Mouse (Mus musculus) forebrain, embryonic 15.5 days (tissue): ENCODE measurements around the gene Agpat1. TPM values are rescaled to one million over a fixed set of nuclear protein-coding genes. Genes with fewer than 3 reads are reported as not detected.

ENCODE experiments used
- ATAC-seq: fragments of 200-750 bp; cut with Nextera tagmentation; replicated peaks from 2 replicates; pipeline ENCODE4 v1.8.0; 2017; ENCODE audit warnings: mild to moderate bottlenecking, moderate TSS enrichment, moderate library complexity
- H3K27ac ChIP-seq: fragments of 300-500 bp; sonication (generic); replicated peaks from 2 replicates; pipeline ENCODE4 v1.5.1; 2015; ENCODE audit warnings: mild to moderate bottlenecking, inconsistent platforms
- H3K27me3 ChIP-seq: fragments of 300-500 bp; sonication (generic); 2 replicates; pipeline ENCODE4 v1.6.1; 2015; ENCODE audit warnings: inconsistent platforms
- H3K36me3 ChIP-seq: fragments of 300-500 bp; sonication (generic); 2 replicates; pipeline ENCODE4 v1.6.1; 2015; ENCODE audit warnings: mild to moderate bottlenecking, inconsistent platforms
- H3K4me1 ChIP-seq: fragments of 300-500 bp; sonication (generic); 2 replicates; pipeline ENCODE4 v1.6.1; 2015; ENCODE audit warnings: inconsistent platforms
- H3K4me2 ChIP-seq: fragments of 300-500 bp; sonication (generic); replicated peaks from 2 replicates; pipeline ENCODE4 v1.6.1; 2015; ENCODE audit warnings: mild to moderate bottlenecking, inconsistent platforms
- H3K4me3 ChIP-seq: fragments of 300-500 bp; sonication (generic); 2 replicates; pipeline ENCODE4 v1.5.1; 2015; ENCODE audit warnings: mild to moderate bottlenecking, inconsistent platforms
- H3K9ac ChIP-seq: fragments of 300-500 bp; sonication (generic); replicated peaks from 2 replicates; pipeline ENCODE4 v1.6.1; 2015; ENCODE audit warnings: mild to moderate bottlenecking, inconsistent platforms
- H3K9me3 ChIP-seq: fragments of 300-500 bp; sonication (generic); 2 replicates; pipeline ENCODE4 v1.6.1; 2016; ENCODE audit warnings: inconsistent platforms
- WGBS: fragments of 180-500 bp; shearing (Covaris S2); methylation state at CpG from one replicate; pipeline ENCODE4 v1.1.7; 2015; ENCODE audit warnings: mixed read lengths; 5-methylcytosine and 5-hydroxymethylcytosine counted together
- polyA plus RNA-seq: library from polyadenylated mRNA; unstranded; fragments of >200 nt; fragmentation: Nextera tagmentation; extraction: Ambion mirVana; gene quantifications from 2 replicates; pipeline ENCODE4 v1.2.1, GENCODE M21; 2015

Agpat1 gene
- polyA plus RNA-seq, 1 experiment from 2014 or later: 89.2 TPM

GRCm38 (mm10) chr17:34596098-34596497 lies 8.0 kb upstream of the Agpat1 start:
- H3K27ac ChIP-seq: no peak overlapping the region
- H3K4me2 ChIP-seq: no peak overlapping the region
- 69% methylated on average over 8 of the region's 8 CpGs for WGBS
- no peaks in the 10 kb centered on the region for H3K9me3 ChIP-seq
- no peaks in the 10 kb centered on the region for H3K27me3 ChIP-seq
- peaks cover 22% of the 10 kb centered on the region for H3K36me3 ChIP-seq
- no peak for ATAC-seq
- H3K4me3 ChIP-seq: no peak overlapping the region
- H3K4me1 ChIP-seq: peaks cover 38% of the 10 kb centered on the region
- no peak overlapping the region for H3K9ac ChIP-seq

DNA sequence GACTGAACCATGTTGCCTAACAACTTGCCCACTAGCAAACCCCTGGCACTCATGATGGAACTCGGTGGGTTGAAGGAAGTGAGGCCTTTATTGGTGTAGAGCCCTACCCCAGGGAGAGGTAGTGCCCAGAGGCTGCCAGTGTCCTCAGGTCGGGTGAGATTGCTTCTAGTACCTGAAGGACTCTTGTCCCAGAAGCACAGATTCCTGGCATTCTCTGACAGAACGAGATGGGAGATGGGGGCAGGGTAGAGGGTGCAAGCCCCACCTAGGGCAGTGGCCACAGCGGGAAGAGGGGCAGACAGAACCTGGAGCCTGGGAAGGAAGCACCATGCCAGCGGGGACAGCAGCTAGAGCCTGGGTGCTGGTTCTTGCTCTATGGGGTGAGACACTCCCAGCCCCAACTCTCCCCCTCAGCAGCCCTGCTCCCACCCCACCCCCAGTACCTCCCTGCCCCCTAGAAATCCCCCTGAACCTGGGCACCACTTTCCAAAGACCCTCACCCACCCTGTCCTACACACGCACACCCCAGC lies 6.4 kb upstream of the Agpat1 start, which contains the start of gene Ager:
TSS of gene Ager (plus strand) at position 297 of the 530 bp plus-strand sequence.
- Histone ChIP-seq H3K4me3 (no peak within 1 kb of the TSS), H3K27ac (no peak within 1 kb of the TSS), H3K36me3 (peaks cover 28% of the 10 kb centered on the region), H3K9ac (peak within 1 kb of the TSS; percentile 24; the same call in 1 of the 2 replicates), H3K4me2 (no peak within 1 kb of the TSS), H3K4me1 (peaks cover 42% of the 10 kb centered on the region), H3K27me3 (no peaks in the 10 kb centered on the region), H3K9me3 (no peaks in the 10 kb centered on the region)
- no peak for ATAC-seq
- 23% methylated on average over 6 of the region's 6 CpGs for WGBS

DNA sequence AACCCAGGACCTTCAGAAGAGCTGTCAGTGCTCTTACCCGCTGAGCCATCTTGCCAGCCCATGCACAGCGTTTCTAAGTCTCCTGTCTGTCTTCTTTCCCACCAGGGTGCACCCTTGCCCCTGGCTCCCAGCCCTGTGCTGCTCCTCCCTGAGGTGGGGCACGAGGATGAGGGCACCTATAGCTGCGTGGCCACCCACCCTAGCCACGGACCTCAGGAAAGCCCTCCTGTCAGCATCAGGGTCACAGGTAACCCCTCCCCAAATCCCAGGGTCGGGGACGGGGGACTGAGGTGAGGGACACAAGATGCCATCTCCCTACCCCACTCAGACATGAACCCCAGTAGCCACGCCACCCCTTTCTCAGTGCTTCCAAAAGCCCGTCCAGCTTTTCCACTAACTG lies 4.2 kb upstream of the Agpat1 start:
- no peak overlapping the region for H3K4me2 ChIP-seq
- 69% methylated on average over 9 of the region's 9 CpGs for WGBS
- no peaks in the 10 kb centered on the region for H3K27me3 ChIP-seq
- no peaks in the 10 kb centered on the region for H3K9me3 ChIP-seq
- H3K27ac ChIP-seq: no peak overlapping the region
- no peak overlapping the region for H3K9ac ChIP-seq
- ATAC-seq: no peak
- peaks cover 29% of the 10 kb centered on the region for H3K4me1 ChIP-seq
- no peak overlapping the region for H3K4me3 ChIP-seq
- peaks cover 26% of the 10 kb centered on the region for H3K36me3 ChIP-seq

- Histone ChIP-seq H3K4me1 (peaks cover 31% of the 10 kb centered on the region), H3K9ac (peak overlapping the region; percentile 83; the same call in 1 of the 2 replicates), H3K27ac (no peak overlapping the region), H3K36me3 (peaks cover 16% of the 10 kb centered on the region), H3K4me2 (peak overlapping the region; percentile 81; the same call in 1 of the 2 replicates), H3K4me3 (peak overlapping the region; percentile 93), H3K9me3 (no peaks in the 10 kb centered on the region), H3K27me3 (no peaks in the 10 kb centered on the region)
- 89% methylated on average over 12 of the region's 12 CpGs for WGBS
- ATAC-seq: no peak
Observed at GRCm38 (mm10) chr17:34601796-34602195, 2.3 kb upstream of the Agpat1 start.

DNA sequence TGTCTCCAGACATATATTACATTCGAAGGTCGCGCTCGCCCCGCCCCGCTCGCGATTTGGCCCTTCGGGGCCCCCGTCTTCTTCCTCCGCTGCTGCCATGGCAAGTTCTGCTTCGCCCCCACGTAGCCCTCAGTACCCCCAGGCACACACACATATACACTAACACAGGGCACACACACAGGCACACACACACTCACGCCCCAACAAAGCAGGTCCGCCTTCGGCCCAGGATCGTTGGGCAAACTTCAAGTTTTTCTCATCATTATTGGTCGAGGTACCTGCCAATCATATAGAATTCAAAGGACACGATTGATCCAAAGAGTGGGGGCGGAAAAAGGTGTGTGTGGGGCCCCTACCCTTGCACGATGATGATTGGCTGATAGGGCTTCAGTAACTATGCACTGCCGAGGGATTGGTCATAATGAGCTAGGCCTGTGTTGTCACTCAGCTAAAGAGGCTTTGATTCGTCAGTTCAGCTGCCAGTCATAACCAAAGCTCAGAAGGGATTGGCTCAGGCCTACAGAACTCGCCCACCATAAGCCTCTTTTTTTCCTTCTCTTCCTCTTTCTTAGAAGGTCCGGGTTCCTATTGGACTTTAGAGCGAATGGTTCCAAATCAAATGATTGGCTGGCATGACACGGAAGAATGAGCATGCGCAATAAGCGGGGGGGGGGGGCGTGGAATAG lies 544 bp upstream of the Agpat1 start, which contains the start of gene Rnf5:
TSS of gene Rnf5 (minus strand) at position 316 of the 686 bp plus-strand sequence.
- ATAC-seq: peak; percentile 96
- H3K27ac ChIP-seq: peak within 1 kb of the TSS; percentile 92
- peak within 1 kb of the TSS; percentile 87 for H3K4me2 ChIP-seq
- WGBS: under 1% methylated on average over 30 of the region's 30 CpGs
- H3K27me3 ChIP-seq: no peaks in the 10 kb centered on the region
- peak within 1 kb of the TSS; percentile 93 for H3K4me3 ChIP-seq
- peaks cover 48% of the 10 kb centered on the region for H3K4me1 ChIP-seq
- H3K9ac ChIP-seq: peak within 1 kb of the TSS; percentile 99
- H3K9me3 ChIP-seq: no peaks in the 10 kb centered on the region
- H3K36me3 ChIP-seq: peaks cover 16% of the 10 kb centered on the region

- H3K36me3 ChIP-seq: peaks cover 16% of the 10 kb centered on the region
- H3K4me1 ChIP-seq: peaks cover 51% of the 10 kb centered on the region
- H3K27me3 ChIP-seq: no peaks in the 10 kb centered on the region
- 15% methylated on average over 24 of the region's 24 CpGs for WGBS
- peak overlapping the region; percentile 93 for H3K4me3 ChIP-seq
- H3K27ac ChIP-seq: peak overlapping the region; percentile 92
- peak overlapping the region; percentile 99 for H3K9ac ChIP-seq
- no peak for ATAC-seq
- peak overlapping the region; percentile 87 for H3K4me2 ChIP-seq
- H3K9me3 ChIP-seq: no peaks in the 10 kb centered on the region
Observed at GRCm38 (mm10) chr17:34604511-34605237, 612 bp downstream of the Agpat1 start.

GRCm38 (mm10) chr17:34605609-34606008 lies 1.5 kb downstream of the Agpat1 start:
- Histone ChIP-seq H3K36me3 (peaks cover 12% of the 10 kb centered on the region; the same call in 1 of the 2 replicates), H3K27me3 (no peaks in the 10 kb centered on the region), H3K4me1 (peaks cover 51% of the 10 kb centered on the region), H3K9ac (peak overlapping the region; percentile 99), H3K4me3 (peak overlapping the region; percentile 93), H3K4me2 (peak overlapping the region; percentile 87), H3K27ac (peak overlapping the region; percentile 92), H3K9me3 (no peaks in the 10 kb centered on the region)
- ATAC-seq: peak; percentile 41
- WGBS: 0% methylated on average over 26 of the region's 30 CpGs

DNA sequence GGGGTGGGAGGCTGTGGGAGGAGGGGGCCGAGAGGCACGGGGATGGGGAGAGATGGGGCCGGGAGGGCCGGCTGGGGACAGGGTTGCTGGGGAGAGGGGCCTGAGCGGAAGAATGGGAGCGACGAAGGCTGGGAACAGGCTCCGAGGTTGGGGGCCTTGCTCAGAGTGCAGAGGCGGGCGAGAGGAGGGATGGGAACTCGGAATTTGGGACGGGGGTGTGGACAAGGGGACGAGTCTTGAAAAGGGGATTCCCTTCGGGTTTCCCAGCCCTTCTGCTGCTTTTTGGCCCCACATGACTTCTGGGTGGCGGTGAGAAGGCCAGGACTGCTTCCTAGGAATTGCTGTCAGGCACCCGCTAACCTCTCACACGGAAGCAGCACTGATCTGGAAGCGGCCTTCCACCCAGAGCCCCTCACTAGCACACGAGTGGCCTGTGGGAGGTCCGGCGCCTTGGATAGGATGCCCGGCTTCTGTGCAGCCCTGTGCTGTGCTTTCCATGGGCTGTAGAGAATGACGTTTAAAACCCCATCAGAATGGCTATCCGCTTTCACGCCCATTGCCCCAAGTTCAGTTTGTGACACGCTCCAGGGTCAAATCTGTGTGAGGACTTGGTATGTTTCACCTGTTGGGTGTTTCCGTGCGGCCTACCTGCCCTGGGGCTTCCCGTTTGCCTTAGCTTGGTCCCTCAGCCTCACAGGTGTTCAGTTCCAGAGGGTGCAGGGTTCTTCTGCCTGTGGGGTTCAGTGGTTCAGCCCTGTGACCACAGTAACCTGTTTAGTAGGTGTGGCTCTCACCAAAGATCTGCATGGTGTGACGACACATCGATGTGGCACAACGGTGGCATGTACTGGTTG lies 2.4 kb downstream of the Agpat1 start:
- Histone ChIP-seq H3K27ac (peak overlapping the region; percentile 92), H3K9ac (peak overlapping the region; percentile 99), H3K4me2 (peak overlapping the region; percentile 87), H3K4me1 (peaks cover 51% of the 10 kb centered on the region), H3K36me3 (peaks cover 14% of the 10 kb centered on the region), H3K9me3 (no peaks in the 10 kb centered on the region), H3K27me3 (no peaks in the 10 kb centered on the region), H3K4me3 (peak overlapping the region; percentile 93)
- WGBS: 17% methylated on average over 32 of the region's 32 CpGs
- no peak for ATAC-seq

GRCm38 (mm10) chr17:34607997-34608396 lies 3.9 kb downstream of the Agpat1 start:
- Histone ChIP-seq H3K36me3 (peaks cover 26% of the 10 kb centered on the region), H3K4me1 (peaks cover 40% of the 10 kb centered on the region), H3K9me3 (no peaks in the 10 kb centered on the region), H3K27ac (no peak overlapping the region), H3K4me2 (no peak overlapping the region), H3K27me3 (no peaks in the 10 kb centered on the region), H3K4me3 (no peak overlapping the region), H3K9ac (0 out of 2 replicates have a peak overlapping the region, but pooled peaks have one; percentile 8)
- ATAC-seq: no peak
- 83% methylated on average over 7 of the region's 7 CpGs for WGBS

DNA sequence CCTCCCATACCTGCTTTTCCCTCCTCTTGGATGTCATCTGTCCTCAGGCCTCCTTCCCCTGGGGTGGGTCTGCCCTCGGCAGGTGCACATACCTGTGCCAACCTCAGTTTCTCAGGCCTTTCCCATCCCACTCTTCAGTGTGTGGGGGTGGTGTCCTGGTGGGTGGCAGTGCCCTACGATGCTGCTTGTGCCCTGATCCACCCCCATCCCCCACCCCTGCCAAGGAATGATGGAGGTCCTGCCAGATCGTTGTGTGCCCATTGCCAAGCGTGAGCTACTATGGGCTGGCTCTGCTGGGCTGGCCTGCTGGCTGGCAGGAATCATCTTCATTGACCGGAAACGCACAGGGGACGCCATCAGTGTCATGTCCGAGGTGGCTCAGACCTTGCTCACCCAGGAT lies 7.0 kb downstream of the Agpat1 start:
- ATAC-seq: no peak
- Histone ChIP-seq H3K27me3 (no peaks in the 10 kb centered on the region), H3K27ac (no peak overlapping the region), H3K9me3 (no peaks in the 10 kb centered on the region), H3K36me3 (peaks cover 45% of the 10 kb centered on the region), H3K4me2 (no peak overlapping the region), H3K4me3 (no peak overlapping the region), H3K9ac (no peak overlapping the region), H3K4me1 (peaks cover 27% of the 10 kb centered on the region)
- WGBS: 91% methylated on average over 8 of the region's 8 CpGs

- Histone ChIP-seq H3K27me3 (no peaks in the 10 kb centered on the region), H3K4me3 (no peak overlapping the region), H3K9ac (no peak overlapping the region), H3K36me3 (peaks cover 55% of the 10 kb centered on the region), H3K4me1 (peaks cover 7% of the 10 kb centered on the region), H3K9me3 (no peaks in the 10 kb centered on the region), H3K4me2 (no peak overlapping the region), H3K27ac (no peak overlapping the region)
- WGBS: 90% methylated on average over 10 of the region's 11 CpGs
- ATAC-seq: no peak
Observed at GRCm38 (mm10) chr17:34613054-34613645, 9.1 kb downstream of the Agpat1 start.
